Comparison of ENCODE assay signal across 13 mouse cellular contexts in the genomic region with DNA sequence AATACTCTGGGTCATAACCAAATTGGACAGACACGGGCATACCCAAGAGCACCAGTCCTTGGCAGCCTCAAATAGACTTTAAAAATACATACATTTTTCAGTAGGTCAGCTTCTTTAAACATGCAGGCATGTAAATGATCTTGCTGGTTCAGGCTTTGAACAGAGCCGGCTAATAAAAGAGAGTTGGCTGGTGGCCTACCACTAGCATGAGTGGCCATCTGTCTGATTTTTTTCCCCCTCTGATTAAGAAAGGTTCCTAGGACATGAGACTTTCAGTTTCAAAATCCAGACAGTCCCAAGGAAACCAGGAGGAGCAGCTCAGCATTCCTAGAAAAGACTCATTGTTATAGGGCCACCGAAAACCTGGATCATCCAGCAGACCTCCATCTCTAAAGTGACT.
"Had no signal": no experiment of that assay in that cellular context is flagged by ENCODE, and none has a peak within 500 bp of the region (broad histone marks: within the 10 kb centered on the region; RNA-seq: fewer than 3 reads in every experiment).

No protein-coding gene starts in this region.

- H3K36me3 ChIP-seq: limb, embryonic 12.5 days; liver, embryonic 13.5 days; lung, embryonic 15.5 days; midbrain, embryonic 13.5 days; stomach, embryonic 15.5 days had no signal

- DNase-seq: kidney, postnatal 14 days; liver; liver, embryonic 13.5 days; liver, postnatal 0 days; lung, postnatal 14 days; right cerebral cortex, postnatal 14 days; thymus, adult 2 months; thymus, postnatal 25 days had no signal

- H3K4me2 ChIP-seq: limb, embryonic 12.5 days; liver, embryonic 13.5 days; lung, embryonic 15.5 days; midbrain, embryonic 13.5 days; stomach, embryonic 15.5 days had no signal

- H3K27ac ChIP-seq: layer of hippocampus, adult 2 months; limb, embryonic 12.5 days; liver, embryonic 13.5 days; lung, embryonic 15.5 days; midbrain, embryonic 13.5 days; stomach, embryonic 15.5 days had no signal

- H3K9me3 ChIP-seq: limb, embryonic 12.5 days; liver, embryonic 13.5 days; lung, embryonic 15.5 days; midbrain, embryonic 13.5 days; stomach, embryonic 15.5 days had no signal

- H3K4me1 ChIP-seq: limb, embryonic 12.5 days; liver, embryonic 13.5 days; midbrain, embryonic 13.5 days; stomach, embryonic 15.5 days had no signal

- H3K9ac ChIP-seq: limb, embryonic 12.5 days; liver, embryonic 13.5 days; liver, postnatal 0 days; lung, embryonic 15.5 days; midbrain, embryonic 13.5 days; stomach, embryonic 15.5 days had no signal

- ATAC-seq: liver, postnatal 0 days; midbrain, embryonic 13.5 days had no signal

- H3K4me3 ChIP-seq: layer of hippocampus, adult 2 months; limb, embryonic 12.5 days; liver, embryonic 13.5 days; lung, embryonic 15.5 days; midbrain, embryonic 13.5 days; stomach, embryonic 15.5 days had no signal
